Mouse (Mus musculus) hindbrain, embryonic 15.5 days (tissue): ENCODE data around the gene Fhod1. TPM values are rescaled to one million over a fixed set of nuclear protein-coding genes. Genes with fewer than 3 reads are reported as not detected.
A peak's percentile ranks its signal among the peaks of the same experiment; 100 is the strongest.

ENCODE experiments used
- ATAC-seq: fragments of 200-750 bp; cut with Nextera tagmentation; 2 replicates; pipeline ENCODE4 v1.8.0; 2017; ENCODE audit warnings: low read depth, moderate number of reproducible peaks, moderate TSS enrichment; ENCODE audit not compliant: low FRiP score
- H3K27ac ChIP-seq: fragments of 300-500 bp; sonication (generic); replicated peaks from 2 replicates; pipeline ENCODE4 v1.5.1; 2015; ENCODE audit warnings: mild to moderate bottlenecking, inconsistent platforms
- H3K27me3 ChIP-seq: fragments of 300-500 bp; sonication (generic); 2 replicates; pipeline ENCODE4 v1.6.1; 2015; ENCODE audit warnings: control low read depth, inconsistent platforms
- H3K36me3 ChIP-seq: fragments of 300-500 bp; sonication (generic); 2 replicates; pipeline ENCODE4 v1.6.1; 2015; ENCODE audit warnings: control low read depth, inconsistent platforms
- H3K4me1 ChIP-seq: fragments of 300-500 bp; sonication (generic); replicated peaks from 2 replicates; pipeline ENCODE4 v1.6.1; 2015; ENCODE audit warnings: control low read depth, inconsistent platforms
- H3K4me2 ChIP-seq: fragments of 300-500 bp; sonication (generic); 2 replicates; pipeline ENCODE4 v1.6.1; 2015; ENCODE audit warnings: moderate library complexity, mild to moderate bottlenecking, inconsistent platforms
- H3K4me3 ChIP-seq: fragments of 300-500 bp; sonication (generic); 2 replicates; pipeline ENCODE4 v1.5.1; 2015; ENCODE audit warnings: mild to moderate bottlenecking, inconsistent platforms
- H3K9ac ChIP-seq: fragments of 300-500 bp; sonication (generic); 2 replicates; pipeline ENCODE4 v1.6.1; 2015; ENCODE audit warnings: inconsistent platforms
- H3K9me3 ChIP-seq: fragments of 300-500 bp; sonication (generic); 2 replicates; pipeline ENCODE4 v1.6.1; 2016; ENCODE audit warnings: control low read depth, inconsistent platforms
- WGBS: fragments of 180-500 bp; shearing (Covaris S2); methylation state at CpG from one replicate; pipeline ENCODE4 v1.1.7; 2015; 5-methylcytosine and 5-hydroxymethylcytosine counted together
- microRNA counts: library from miRNA; unstranded; fragments of <30 nt; microRNA quantifications from one replicate; lab custom pipeline; 2016
- microRNA-seq: library from miRNA; unstranded; fragments of <30 nt; microRNA quantifications from one replicate; pipeline ENCODE4, GENCODE M21; 2016
- polyA plus RNA-seq: library from polyadenylated mRNA; unstranded; fragments of >200 nt; fragmentation: Nextera tagmentation; extraction: Ambion mirVana; gene quantifications from 2 replicates; pipeline ENCODE4 v1.2.1, GENCODE M21; 2015

The Fhod1 gene
- polyA plus RNA-seq, 1 experiment from 2014 or later = 0.87 TPM

- Histone ChIP-seq H3K4me1 (peaks cover 50% of the 10 kb centered on the region), H3K27me3 (no peaks in the 10 kb centered on the region), H3K27ac (peak within 1 kb of the TSS; percentile 94), H3K9ac (peak within 1 kb of the TSS; percentile 40), H3K4me3 (peak within 1 kb of the TSS; percentile 56), H3K4me2 (peak within 1 kb of the TSS; percentile 69), H3K36me3 (peaks cover 7% of the 10 kb centered on the region), H3K9me3 (no peaks in the 10 kb centered on the region)
- 2% methylated on average over 43 of the region's 43 CpGs for WGBS
- ATAC-seq = peak; percentile 6
These were observed 57.8 kb downstream of the Fhod1 start, which contains the start of gene 4931428F04Rik for GRCm38 (mm10) chr8:105289805-105290460. TSS of gene 4931428F04Rik (minus strand) at chr8:105289864.

- WGBS = under 1% methylated on average over 53 of the region's 53 CpGs
- H3K4me1 ChIP-seq = peaks cover 51% of the 10 kb centered on the region
- peak; percentile 91 for ATAC-seq
These were observed 58.6 kb downstream of the Fhod1 start for GRCm38 (mm10) chr8:105288958-105289732.

GRCm38 (mm10) chr8:105288231-105288630 is 59.5 kb downstream of the Fhod1 start:
- H3K27me3 ChIP-seq = no peaks in the 10 kb centered on the region
- WGBS = 70% methylated on average over 5 of the region's 5 CpGs
- no peaks in the 10 kb centered on the region for H3K9me3 ChIP-seq
- H3K4me3 ChIP-seq = peak overlapping the region; percentile 56
- peak overlapping the region; percentile 69 for H3K4me2 ChIP-seq
- H3K27ac ChIP-seq = peak overlapping the region; percentile 94
- no peak for ATAC-seq
- H3K9ac ChIP-seq = peak overlapping the region; percentile 40
- peaks cover 51% of the 10 kb centered on the region for H3K4me1 ChIP-seq
- H3K36me3 ChIP-seq = peaks cover 13% of the 10 kb centered on the region

More at GRCm38 (mm10) chr8:105288958-105289732, 58.6 kb downstream of the Fhod1 start:
- peak overlapping the region; percentile 40 for H3K9ac ChIP-seq
- peak overlapping the region; percentile 94 for H3K27ac ChIP-seq
- H3K36me3 ChIP-seq = peaks cover 13% of the 10 kb centered on the region
- peak overlapping the region; percentile 69 for H3K4me2 ChIP-seq
- H3K27me3 ChIP-seq = no peaks in the 10 kb centered on the region
- H3K9me3 ChIP-seq = no peaks in the 10 kb centered on the region
- H3K4me3 ChIP-seq = peak overlapping the region; percentile 56

- no peaks in the 10 kb centered on the region for H3K27me3 ChIP-seq
- H3K9ac ChIP-seq = 0 out of 2 replicates have a peak overlapping the region, but pooled peaks have one; percentile 18
- H3K4me1 ChIP-seq = peaks cover 51% of the 10 kb centered on the region
- H3K4me2 ChIP-seq = peak overlapping the region; percentile 69
- 87% methylated on average over 4 of the region's 4 CpGs for WGBS
- ATAC-seq = no peak
- no peaks in the 10 kb centered on the region for H3K9me3 ChIP-seq
- H3K27ac ChIP-seq = no peak overlapping the region
- H3K36me3 ChIP-seq = peaks cover 26% of the 10 kb centered on the region
- H3K4me3 ChIP-seq = peak overlapping the region; percentile 7; the same call in 1 of the 2 replicates
These were observed 60.8 kb downstream of the Fhod1 start for GRCm38 (mm10) chr8:105286907-105287306.

GRCm38 (mm10) chr8:105285514-105285913 is 62.2 kb downstream of the Fhod1 start:
- 43% methylated on average over 12 of the region's 12 CpGs for WGBS
- Histone ChIP-seq H3K27ac (no peak overlapping the region), H3K27me3 (no peaks in the 10 kb centered on the region), H3K4me1 (peaks cover 48% of the 10 kb centered on the region), H3K4me3 (no peak overlapping the region), H3K36me3 (peaks cover 32% of the 10 kb centered on the region), H3K4me2 (peak overlapping the region; percentile 69), H3K9ac (no peak overlapping the region), H3K9me3 (no peaks in the 10 kb centered on the region)
- ATAC-seq = no peak

- H3K9ac ChIP-seq = no peak overlapping the region
- H3K27ac ChIP-seq = no peak overlapping the region
- H3K27me3 ChIP-seq = peaks cover 13% of the 10 kb centered on the region; the same call in 1 of the 2 replicates
- 22% methylated on average over 22 of the region's 23 CpGs for WGBS
- no peak for ATAC-seq
- no peak overlapping the region for H3K4me3 ChIP-seq
- peaks cover 37% of the 10 kb centered on the region for H3K36me3 ChIP-seq
- H3K4me2 ChIP-seq = no peak overlapping the region
- H3K9me3 ChIP-seq = no peaks in the 10 kb centered on the region
- peaks cover 41% of the 10 kb centered on the region for H3K4me1 ChIP-seq
These were observed 64.7 kb downstream of the Fhod1 start for GRCm38 (mm10) chr8:105283074-105283473.

GRCm38 (mm10) chr8:105282239-105282638 is 65.5 kb downstream of the Fhod1 start:
- no peaks in the 10 kb centered on the region for H3K9me3 ChIP-seq
- peaks cover 33% of the 10 kb centered on the region for H3K4me1 ChIP-seq
- H3K27ac ChIP-seq = no peak overlapping the region
- no peak for ATAC-seq
- peaks cover 19% of the 10 kb centered on the region; the same call in 1 of the 2 replicates for H3K27me3 ChIP-seq
- WGBS = 88% methylated on average over 4 of the region's 4 CpGs
- H3K36me3 ChIP-seq = peaks cover 37% of the 10 kb centered on the region
- no peak overlapping the region for H3K4me2 ChIP-seq
- no peak overlapping the region for H3K9ac ChIP-seq
- no peak overlapping the region for H3K4me3 ChIP-seq

GRCm38 (mm10) chr8:105281821-105282220 is 65.9 kb downstream of the Fhod1 start:
- Histone ChIP-seq H3K27ac (no peak overlapping the region), H3K36me3 (peaks cover 37% of the 10 kb centered on the region), H3K27me3 (peaks cover 19% of the 10 kb centered on the region; the same call in 1 of the 2 replicates), H3K9ac (no peak overlapping the region), H3K4me2 (no peak overlapping the region), H3K9me3 (no peaks in the 10 kb centered on the region), H3K4me1 (peaks cover 30% of the 10 kb centered on the region), H3K4me3 (no peak overlapping the region)
- WGBS = 87% methylated on average over 12 of the region's 12 CpGs
- ATAC-seq = no peak

- H3K27me3 ChIP-seq = peaks cover 20% of the 10 kb centered on the region
- peaks cover 30% of the 10 kb centered on the region for H3K4me1 ChIP-seq
- 75% methylated on average over 3 of the region's 3 CpGs for WGBS
- H3K27ac ChIP-seq = no peak overlapping the region
- H3K4me3 ChIP-seq = no peak overlapping the region
- peaks cover 37% of the 10 kb centered on the region for H3K36me3 ChIP-seq
- no peaks in the 10 kb centered on the region for H3K9me3 ChIP-seq
- H3K4me2 ChIP-seq = no peak overlapping the region
- ATAC-seq = no peak
- H3K9ac ChIP-seq = no peak overlapping the region
These were observed 67.2 kb downstream of the Fhod1 start for GRCm38 (mm10) chr8:105280567-105280966.

MicroRNAs encoded within 50 kb of the gene (microRNA counts, 519-probe panel; counts per million panel counts)
- 2,751 counts per million, percentile 52 among the panel's probes with 10 or more counts for microRNA mmu-miR-328 (lab: Ali Mortazavi, UCI)

Small RNA genes within 50 kb of the gene (microRNA-seq; reads per million reads assigned to microRNA genes)
- gene Gm27320 (not detected), gene Mir328 (305 reads per million, percentile 65 among the genes with 10 or more reads in this experiment)

Other genes with a start within 250 kb of the Fhod1 start
- gene Ces4a, start 216.2 kb downstream of the Fhod1 start, polyA plus RNA-seq = 0.13 TPM in 1 of 2 replicates, not detected in the other
- gene Cbfb, start 177.3 kb downstream of the Fhod1 start, polyA plus RNA-seq = 28.8 and 29.0 TPM in 2 replicates
- gene D230025D16Rik, start 122.8 kb downstream of the Fhod1 start, polyA plus RNA-seq = 28.5 and 29.2 TPM in 2 replicates
- 9.9 TPM in 2 replicates for gene B3gnt9, start 92.8 kb downstream of the Fhod1 start, polyA plus RNA-seq
- 18.3 and 19.3 TPM in 2 replicates for gene Tradd, start 83.3 kb downstream of the Fhod1 start, polyA plus RNA-seq
- 1.3 and 1.6 TPM in 2 replicates for gene Fbxl8, start 83.3 kb downstream of the Fhod1 start, polyA plus RNA-seq
- gene Hsf4, start 78.2 kb downstream of the Fhod1 start, polyA plus RNA-seq = 0.54 and 0.76 TPM in 2 replicates
- 5.2 and 5.7 TPM in 2 replicates for gene Nol3, start 71.8 kb downstream of the Fhod1 start, polyA plus RNA-seq
- gene 4931428F04Rik, start 58.1 kb downstream of the Fhod1 start, polyA plus RNA-seq = 124 and 146 TPM in 2 replicates
- gene Exoc3l, start 51.9 kb downstream of the Fhod1 start, polyA plus RNA-seq = 11.6 and 14.2 TPM in 2 replicates
- 44.0 and 51.0 TPM in 2 replicates for gene E2f4, start 50.3 kb downstream of the Fhod1 start, polyA plus RNA-seq
- gene Elmo3, start 42.4 kb downstream of the Fhod1 start, polyA plus RNA-seq = 1.3 and 1.5 TPM in 2 replicates
- gene Lrrc29, start 21.7 kb downstream of the Fhod1 start, polyA plus RNA-seq = 0.80 and 0.85 TPM in 2 replicates
- gene Tmem208, start 21.6 kb downstream of the Fhod1 start, polyA plus RNA-seq = 132 and 143 TPM in 2 replicates
- 11.8 and 13.8 TPM in 2 replicates for gene Slc9a5, start 890 bp upstream of the Fhod1 start, polyA plus RNA-seq
- 2.2 and 2.8 TPM in 2 replicates for gene Plekhg4, start 25.3 kb upstream of the Fhod1 start, polyA plus RNA-seq
- gene Kctd19, start 65.5 kb upstream of the Fhod1 start, polyA plus RNA-seq = not detected in 2 replicates
- 0.75 and 1.3 TPM in 2 replicates for gene Lrrc36, start 65.6 kb upstream of the Fhod1 start, polyA plus RNA-seq
- gene Tppp3, start 123.6 kb upstream of the Fhod1 start, polyA plus RNA-seq = 197 and 207 TPM in 2 replicates
- gene Zdhhc1, start 148.9 kb upstream of the Fhod1 start, polyA plus RNA-seq = 39.8 and 41.9 TPM in 2 replicates
- gene Hsd11b2, start 170.8 kb upstream of the Fhod1 start, polyA plus RNA-seq = 7.2 and 9.7 TPM in 2 replicates
- 222 and 231 TPM in 2 replicates for gene Atp6v0d1, start 218.1 kb upstream of the Fhod1 start, polyA plus RNA-seq